Mouse (Mus musculus) layer of hippocampus, adult 6 months (tissue): Measurements from ENCODE around the gene Noto. TPM values are rescaled to one million over a fixed set of nuclear protein-coding genes. Genes with fewer than 3 reads are reported as not detected.

ENCODE experiments used
- long read RNA-seq, 2 experiments: library from polyadenylated mRNA; unstranded; transcript quantifications; one replicate each; pipeline ENCODE4 v2.0.0; 2019 to 2020
- polyA plus RNA-seq: library from polyadenylated mRNA; unstranded; fragments of <200 nt; fragmentation: Nextera tagmentation; gene quantifications from 2 replicates; pipeline ENCODE4 v1.2.3, GENCODE M21; 2021

Noto gene
- not detected in 2 replicates for polyA plus RNA-seq
- long read RNA-seq, experiment 1, result 0 reads
- long read RNA-seq, experiment 2, result 0 reads

GRCm38 (mm10) chr6:85423836-85424379, at the start of gene Noto:
Gene Noto (plus strand): TSS chr6:85423886.

GRCm38 (mm10) chr6:85373951-85374733, 49.5 kb upstream of the Noto start, which contains the start of gene Rab11fip5:
Gene Rab11fip5 (minus strand): TSS chr6:85374634.

GRCm38 (mm10) chr6:85431842-85432431, 8.3 kb downstream of the Noto start, which contains the start of gene Smyd5:
Gene Smyd5 (plus strand): TSS chr6:85431989.

GRCm38 (mm10) chr6:85450697-85451663, 27.3 kb downstream of the Noto start, which contains the start of gene Cct7:
Gene Cct7 (plus strand): TSS chr6:85451514.

GRCm38 (mm10) chr6:85451664-85452410, 28.2 kb downstream of the Noto start, which contains the start of gene Pradc1:
Gene Pradc1 (minus strand): TSS chr6:85451970.

Other genes starting within 250 kb of the Noto start
- gene Emx1, start 236.4 kb upstream of the Noto start, polyA plus RNA-seq, result 11.5 and 14.1 TPM in 2 replicates
- 232 and 411 TPM in 2 replicates for gene Sfxn5, start 90.5 kb upstream of the Noto start, polyA plus RNA-seq
- 7.0 and 7.7 TPM in 2 replicates for gene Rab11fip5, start 49.3 kb upstream of the Noto start, polyA plus RNA-seq
- 23.2 and 24.0 TPM in 2 replicates for gene Smyd5, start 8.1 kb downstream of the Noto start, polyA plus RNA-seq
- 364 and 375 TPM in 2 replicates for gene Cct7, start 27.6 kb downstream of the Noto start, polyA plus RNA-seq
- 21.4 and 23.7 TPM in 2 replicates for gene Pradc1, start 28.1 kb downstream of the Noto start, polyA plus RNA-seq
- 8.3 and 10.5 TPM in 2 replicates for gene Fbxo41, start 79.1 kb downstream of the Noto start, polyA plus RNA-seq
- gene Egr4, start 89.7 kb downstream of the Noto start, polyA plus RNA-seq, result 22.2 and 26.3 TPM in 2 replicates
- 0.49 and 0.55 TPM in 2 replicates for gene Alms1, start 163.6 kb downstream of the Noto start, polyA plus RNA-seq